Mouse (Mus musculus): ENCODE measurements around the gene 0610010K14Rik. TPM values are rescaled to one million over a fixed set of nuclear protein-coding genes. Genes with fewer than 3 reads are reported as not detected.

The 0610010K14Rik gene
- polyA plus RNA-seq, 1 experiment: 153 TPM

DNA sequence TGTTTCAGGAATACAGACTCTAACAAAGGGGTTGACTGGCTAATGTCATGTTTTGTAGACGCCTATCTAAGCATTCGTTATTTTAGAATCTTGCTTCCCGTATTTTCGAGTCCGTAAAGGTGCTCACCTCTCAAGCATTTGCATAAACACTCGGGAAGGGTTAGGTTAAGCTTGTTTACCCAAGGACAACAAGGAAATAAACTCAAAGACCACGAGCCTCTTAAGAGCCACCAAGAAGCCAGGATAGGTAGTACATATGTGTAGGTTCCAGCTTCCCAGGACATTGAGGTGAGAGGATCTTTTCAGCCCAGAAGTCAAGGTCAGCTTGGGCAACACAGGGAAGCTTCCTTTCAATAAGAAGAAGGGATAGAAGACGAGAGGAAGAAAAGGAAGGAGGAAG is 38.6 kb downstream of the 0610010K14Rik start:
- Histone ChIP-seq H3K36me3 (ENCODE audit: control insufficient read depth, insufficient read depth, low read length) (no peaks in the 10 kb centered on the region), H3K27me3 (ENCODE audit: control insufficient read depth, insufficient read depth, low read length) (no peaks in the 10 kb centered on the region), H3K27ac (ENCODE audit: control insufficient read depth, insufficient read depth, low read length) (no peak overlapping the region), H3K4me1 (replicated peaks; ENCODE audit: control insufficient read depth, insufficient read depth, low read length) (no peaks in the 10 kb centered on the region), H3K4me3 (ENCODE audit: control insufficient read depth, insufficient read depth, low read length) (no peak overlapping the region)
- DNase-seq: no peak
- TF ChIP-seq POLR2A (IDR thresholded peaks at IDR 0.05; ENCODE audit: control insufficient read depth, extremely low read depth, insufficient read depth, low read length, poor library complexity) (no peak), CTCF (IDR thresholded peaks at IDR 0.05; ENCODE audit: borderline replicate concordance, control insufficient read depth, extremely low read depth, insufficient read depth, low read length, poor library complexity) (no peak)
- WGBS: 92% methylated on average over 8 of the region's 8 CpGs

DNA sequence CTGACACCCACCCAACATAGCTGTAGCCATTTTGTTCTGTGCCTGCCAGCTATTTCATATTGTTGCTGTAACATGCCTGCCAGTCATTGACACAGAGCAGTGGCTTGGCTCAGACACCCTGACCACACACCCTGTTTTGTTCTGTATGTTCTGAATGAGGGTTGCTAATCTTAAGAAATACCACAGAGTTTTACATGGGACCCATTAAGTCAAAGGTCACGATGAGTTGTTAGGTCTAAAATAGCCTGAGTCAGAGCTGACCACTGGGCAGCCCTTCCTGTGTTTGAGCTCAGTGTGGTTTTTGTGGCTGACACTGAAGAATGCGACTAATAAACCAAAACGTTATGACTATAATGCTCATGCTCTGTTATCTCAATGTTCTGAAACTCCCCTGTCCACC is 39.4 kb downstream of the 0610010K14Rik start:
- Histone ChIP-seq H3K36me3 (ENCODE audit: control insufficient read depth, insufficient read depth, low read length) (no peaks in the 10 kb centered on the region), H3K4me3 (ENCODE audit: control insufficient read depth, insufficient read depth, low read length) (no peak overlapping the region), H3K27me3 (ENCODE audit: control insufficient read depth, insufficient read depth, low read length) (no peaks in the 10 kb centered on the region), H3K27ac (ENCODE audit: control insufficient read depth, insufficient read depth, low read length) (no peak overlapping the region), H3K4me1 (replicated peaks; ENCODE audit: control insufficient read depth, insufficient read depth, low read length) (no peaks in the 10 kb centered on the region)
- no peak for TF ChIP-seq POLR2A (IDR thresholded peaks at IDR 0.05; ENCODE audit: control insufficient read depth, extremely low read depth, insufficient read depth, low read length, poor library complexity)
- TF ChIP-seq CTCF (IDR thresholded peaks at IDR 0.05; ENCODE audit: borderline replicate concordance, control insufficient read depth, extremely low read depth, insufficient read depth, low read length, poor library complexity): no peak
- WGBS: 52% methylated on average over 3 of the region's 3 CpGs
- no peak for DNase-seq

DNA sequence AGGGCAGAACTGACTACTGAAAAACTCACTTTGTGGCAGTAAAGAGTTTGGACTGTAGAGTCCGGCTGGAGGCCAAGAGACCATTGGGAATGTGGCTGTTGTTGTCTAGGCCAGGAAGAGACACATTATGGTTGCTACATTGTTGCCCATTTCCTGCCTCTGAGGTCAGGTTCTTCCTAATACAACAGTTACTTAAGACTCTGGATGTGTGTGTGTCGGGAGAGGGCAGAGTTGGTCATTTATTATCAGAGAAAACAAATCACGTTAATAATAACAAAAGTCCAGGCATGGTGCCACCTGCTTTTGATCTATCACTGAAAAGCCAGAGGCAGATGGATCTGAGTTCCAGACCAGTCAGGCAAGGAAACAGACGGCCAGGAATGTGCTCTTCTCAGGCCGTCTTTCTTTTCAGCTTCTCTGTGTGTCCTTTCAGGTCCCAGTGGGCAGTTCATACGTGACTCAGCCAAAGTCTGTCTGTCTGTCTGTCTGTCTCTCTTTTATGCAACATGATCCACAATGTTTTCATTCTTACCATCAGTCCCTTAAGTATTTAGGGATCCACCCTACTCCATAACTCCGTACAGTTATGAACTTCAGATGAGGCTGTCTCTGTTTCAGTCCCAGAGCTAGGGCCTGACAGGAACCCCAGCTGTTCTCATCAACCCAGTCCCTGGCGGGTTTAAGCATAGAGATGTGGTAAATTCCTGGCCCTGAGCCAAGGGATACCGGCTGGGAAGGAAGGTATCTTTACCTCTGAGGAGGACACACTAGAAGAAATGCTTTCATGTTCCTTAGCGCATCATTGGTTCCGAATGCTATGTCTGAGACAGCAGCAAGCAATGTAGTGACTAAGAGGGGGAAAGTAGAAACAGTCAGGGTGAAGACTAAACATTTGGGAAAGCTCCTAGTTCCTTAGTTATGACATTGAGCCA is 44.1 kb downstream of the 0610010K14Rik start:
- no peaks in the 10 kb centered on the region for H3K4me1 ChIP-seq (replicated peaks; ENCODE audit: control insufficient read depth, insufficient read depth, low read length)
- no peaks in the 10 kb centered on the region for H3K27me3 ChIP-seq (ENCODE audit: control insufficient read depth, insufficient read depth, low read length)
- no peaks in the 10 kb centered on the region for H3K36me3 ChIP-seq (ENCODE audit: control insufficient read depth, insufficient read depth, low read length)
- H3K4me3 ChIP-seq (ENCODE audit: control insufficient read depth, insufficient read depth, low read length): no peak overlapping the region
- WGBS: 69% methylated on average over 11 of the region's 11 CpGs
- no peak for DNase-seq
- H3K27ac ChIP-seq (ENCODE audit: control insufficient read depth, insufficient read depth, low read length): no peak overlapping the region
- TF ChIP-seq POLR2A (IDR thresholded peaks at IDR 0.05; ENCODE audit: control insufficient read depth, extremely low read depth, insufficient read depth, low read length, poor library complexity) (no peak), CTCF (IDR thresholded peaks at IDR 0.05; ENCODE audit: borderline replicate concordance, control insufficient read depth, extremely low read depth, insufficient read depth, low read length, poor library complexity) (no peak)

DNA sequence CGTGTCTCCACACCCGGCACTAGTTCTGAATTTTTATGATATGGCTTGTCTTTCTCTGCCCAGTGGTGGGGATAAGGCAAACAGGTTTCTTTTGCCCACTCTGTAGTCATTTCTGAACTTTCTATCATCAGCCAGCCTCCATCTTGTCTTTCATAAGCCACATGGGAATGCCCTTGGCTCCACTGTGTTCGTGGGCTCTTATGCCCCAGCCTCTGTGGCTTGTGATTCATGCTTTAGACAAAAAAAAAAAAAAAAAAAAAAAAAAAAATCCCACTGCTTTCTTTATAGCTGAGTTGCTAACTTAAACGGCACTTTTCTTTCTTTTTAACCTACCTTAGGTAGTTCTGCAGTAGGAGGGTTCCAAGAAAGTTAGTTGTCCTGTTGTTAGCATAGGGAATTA is 45.6 kb downstream of the 0610010K14Rik start:
- H3K4me1 ChIP-seq (replicated peaks; ENCODE audit: control insufficient read depth, insufficient read depth, low read length): no peaks in the 10 kb centered on the region
- 68% methylated on average over 4 of the region's 4 CpGs for WGBS
- DNase-seq: no peak

DNA sequence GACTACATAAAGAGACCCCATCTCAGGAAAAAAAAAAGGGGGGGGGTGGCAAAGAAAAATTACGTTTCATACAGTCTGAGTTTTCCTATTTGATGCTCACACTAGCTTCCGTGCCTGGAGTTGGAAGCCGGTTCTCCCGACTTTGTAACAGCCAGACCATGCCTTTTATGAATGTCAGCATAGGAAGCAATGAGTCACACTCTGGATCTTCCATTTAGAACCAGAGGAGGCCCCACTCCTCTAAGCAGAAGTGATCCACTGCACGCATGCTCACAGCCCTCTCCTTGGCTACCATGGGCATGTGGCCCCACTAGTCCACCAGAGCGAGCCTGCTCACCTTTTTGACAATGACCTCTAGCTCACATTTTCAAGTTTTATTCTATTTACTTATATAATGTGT is 46.5 kb downstream of the 0610010K14Rik start:
- WGBS: 91% methylated on average over 6 of the region's 6 CpGs
- Histone ChIP-seq H3K4me3 (ENCODE audit: control insufficient read depth, insufficient read depth, low read length) (no peak overlapping the region), H3K27me3 (ENCODE audit: control insufficient read depth, insufficient read depth, low read length) (no peaks in the 10 kb centered on the region), H3K27ac (ENCODE audit: control insufficient read depth, insufficient read depth, low read length) (no peak overlapping the region), H3K4me1 (replicated peaks; ENCODE audit: control insufficient read depth, insufficient read depth, low read length) (no peaks in the 10 kb centered on the region), H3K36me3 (ENCODE audit: control insufficient read depth, insufficient read depth, low read length) (no peaks in the 10 kb centered on the region)
- TF ChIP-seq CTCF (IDR thresholded peaks at IDR 0.05; ENCODE audit: borderline replicate concordance, control insufficient read depth, extremely low read depth, insufficient read depth, low read length, poor library complexity): no peak
- DNase-seq: no peak

More for the DNA sequence above, 45.6 kb downstream of the 0610010K14Rik start:
- Histone ChIP-seq H3K36me3 (ENCODE audit: control insufficient read depth, insufficient read depth, low read length) (no peaks in the 10 kb centered on the region), H3K27me3 (ENCODE audit: control insufficient read depth, insufficient read depth, low read length) (no peaks in the 10 kb centered on the region), H3K27ac (ENCODE audit: control insufficient read depth, insufficient read depth, low read length) (no peak overlapping the region), H3K4me3 (ENCODE audit: control insufficient read depth, insufficient read depth, low read length) (no peak overlapping the region)
- no peak for TF ChIP-seq CTCF (IDR thresholded peaks at IDR 0.05; ENCODE audit: borderline replicate concordance, control insufficient read depth, extremely low read depth, insufficient read depth, low read length, poor library complexity)
- no peak for TF ChIP-seq POLR2A (IDR thresholded peaks at IDR 0.05; ENCODE audit: control insufficient read depth, extremely low read depth, insufficient read depth, low read length, poor library complexity)

DNA sequence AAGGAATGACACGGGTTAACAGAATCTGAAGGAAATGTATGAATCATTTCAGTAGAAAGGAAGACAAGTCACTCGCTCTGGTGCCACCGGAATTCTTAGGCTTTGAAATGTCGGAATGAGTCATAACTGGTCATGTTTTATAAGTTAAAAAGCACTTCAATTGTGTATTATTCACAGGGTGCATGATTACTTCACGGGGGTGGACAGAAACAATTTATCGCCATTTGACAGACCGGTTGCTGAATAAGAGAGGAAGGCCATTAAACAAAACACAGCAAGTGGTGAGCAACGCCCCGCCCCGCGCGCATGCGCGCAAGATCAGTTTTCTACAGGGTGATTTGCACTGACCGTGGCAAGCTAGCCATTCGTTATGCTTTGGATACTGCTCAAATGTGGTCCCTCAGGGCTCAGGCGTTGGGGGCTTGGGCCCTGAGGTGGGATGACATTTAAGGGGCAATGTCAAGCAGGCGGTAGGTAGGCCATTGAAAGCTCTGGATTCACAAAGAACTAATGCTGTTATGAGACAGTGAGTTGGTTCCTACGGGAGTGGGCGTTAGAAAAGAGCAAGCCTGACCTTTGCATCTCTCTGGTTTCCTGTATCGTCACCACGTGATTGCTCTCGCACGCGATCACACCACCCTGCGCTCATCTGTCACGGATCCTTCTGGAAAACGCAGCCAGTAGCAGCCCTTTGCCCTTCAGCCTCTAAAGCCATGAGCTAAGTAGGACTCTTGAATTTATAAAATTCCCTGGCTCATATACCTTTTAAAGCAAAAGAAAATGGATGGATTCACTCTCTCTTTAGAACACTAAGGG is 48.2 kb downstream of the 0610010K14Rik start:
- WGBS: 95% methylated on average over 28 of the region's 28 CpGs
- H3K4me1 ChIP-seq (replicated peaks; ENCODE audit: control insufficient read depth, insufficient read depth, low read length): no peaks in the 10 kb centered on the region
- no peaks in the 10 kb centered on the region for H3K36me3 ChIP-seq (ENCODE audit: control insufficient read depth, insufficient read depth, low read length)
- no peak overlapping the region for H3K27ac ChIP-seq (ENCODE audit: control insufficient read depth, insufficient read depth, low read length)
- H3K27me3 ChIP-seq (ENCODE audit: control insufficient read depth, insufficient read depth, low read length): no peaks in the 10 kb centered on the region
- TF ChIP-seq POLR2A (IDR thresholded peaks at IDR 0.05; ENCODE audit: control insufficient read depth, extremely low read depth, insufficient read depth, low read length, poor library complexity) (no peak), CTCF (IDR thresholded peaks at IDR 0.05; ENCODE audit: borderline replicate concordance, control insufficient read depth, extremely low read depth, insufficient read depth, low read length, poor library complexity) (no peak)
- DNase-seq: no peak
- H3K4me3 ChIP-seq (ENCODE audit: control insufficient read depth, insufficient read depth, low read length): no peak overlapping the region

Other genes starting within 250 kb of the 0610010K14Rik start
- 270 and 395 TPM in 2 replicates for gene Gabarap, start 246.8 kb downstream of the 0610010K14Rik start, polyA plus RNA-seq (2012; rRNA removed)
- gene Phf23, start 242.1 kb downstream of the 0610010K14Rik start, polyA plus RNA-seq (2012; rRNA removed): 36.5 and 43.4 TPM in 2 replicates
- gene Dvl2, start 237.3 kb downstream of the 0610010K14Rik start, polyA plus RNA-seq (2012; rRNA removed): 52.4 and 55.7 TPM in 2 replicates
- gene Acadvl, start 222.5 kb downstream of the 0610010K14Rik start, polyA plus RNA-seq (2012; rRNA removed): 88.5 and 110 TPM in 2 replicates
- 71.7 and 72.1 TPM in 2 replicates for gene Dlg4, start 221.0 kb downstream of the 0610010K14Rik start, polyA plus RNA-seq (2012; rRNA removed)
- 1.3 TPM in 1 of 2 replicates, not detected in the other for gene Asgr1, start 183.8 kb downstream of the 0610010K14Rik start, polyA plus RNA-seq (2012; rRNA removed)
- 0.65 and 1.2 TPM in 2 replicates for gene Asgr2, start 145.3 kb downstream of the 0610010K14Rik start, polyA plus RNA-seq (2012; rRNA removed)
- gene Mgl2, start 107.6 kb downstream of the 0610010K14Rik start, polyA plus RNA-seq (2012; rRNA removed): 6.4 and 6.8 TPM in 2 replicates
- 4.1 and 4.6 TPM in 2 replicates for gene Clec10a, start 81.7 kb downstream of the 0610010K14Rik start, polyA plus RNA-seq (2012; rRNA removed)
- 4.5 and 5.3 TPM in 2 replicates for gene Slc16a11, start 25.2 kb downstream of the 0610010K14Rik start, polyA plus RNA-seq (2012; rRNA removed)
- 2.9 and 6.1 TPM in 2 replicates for gene Slc16a13, start 16.9 kb downstream of the 0610010K14Rik start, polyA plus RNA-seq (2012; rRNA removed)
- 0.97 and 1.6 TPM in 2 replicates for gene Bcl6b, start 8.1 kb downstream of the 0610010K14Rik start, polyA plus RNA-seq (2012; rRNA removed)
- 11.1 and 11.6 TPM in 2 replicates for gene Gm21988, start 1.9 kb upstream of the 0610010K14Rik start, polyA plus RNA-seq (2012; rRNA removed)
- gene Rnasek, start 1.9 kb upstream of the 0610010K14Rik start, polyA plus RNA-seq (2012; rRNA removed): 173 and 186 TPM in 2 replicates
- gene Alox12, start 17.4 kb upstream of the 0610010K14Rik start, polyA plus RNA-seq (2012; rRNA removed): 0.68 and 1.2 TPM in 2 replicates
- 38.5 and 44.2 TPM in 2 replicates for gene Alox12e, start 84.7 kb upstream of the 0610010K14Rik start, polyA plus RNA-seq (2012; rRNA removed)
- gene Alox15, start 114.1 kb upstream of the 0610010K14Rik start, polyA plus RNA-seq (2012; rRNA removed): 10.3 and 14.5 TPM in 2 replicates
- 33.0 and 40.4 TPM in 2 replicates for gene Pelp1, start 172.1 kb upstream of the 0610010K14Rik start, polyA plus RNA-seq (2012; rRNA removed)
- 213 and 220 TPM in 2 replicates for gene Arrb2, start 194.7 kb upstream of the 0610010K14Rik start, polyA plus RNA-seq (2012; rRNA removed)
- gene Med11, start 214.0 kb upstream of the 0610010K14Rik start, polyA plus RNA-seq (2012; rRNA removed): 29.1 and 34.8 TPM in 2 replicates
- gene Zmynd15, start 221.5 kb upstream of the 0610010K14Rik start, polyA plus RNA-seq (2012; rRNA removed): 27.0 and 31.2 TPM in 2 replicates
- gene Cxcl16, start 222.1 kb upstream of the 0610010K14Rik start, polyA plus RNA-seq (2012; rRNA removed): 57.7 and 92.8 TPM in 2 replicates

Data from thymus, adult 2 months (tissue).